In genomic region chr9:118799105-118799504, GRCm38 (mm10) we compare ENCODE assay signal across 15 mouse cellular contexts.
DNase-seq lines count a peak whose midpoint lies in the region; ATAC-seq and TF ChIP-seq lines count a peak whose summit lies in the region.
"Had no signal": no experiment of that assay in that cellular context is flagged by ENCODE, and none has a peak within 500 bp of the region (broad histone marks: within the 10 kb centered on the region; RNA-seq: fewer than 3 reads in every experiment).

No protein-coding gene starts in this region.

- H3K9me3 ChIP-seq in forebrain, embryonic 10.5 days = no peaks in the 10 kb centered on the region
- no peaks in the 10 kb centered on the region for H3K9me3 ChIP-seq in forebrain, embryonic 13.5 days (replicated peaks)
- H3K9me3 ChIP-seq in intestine, embryonic 16.5 days (ENCODE audit: control insufficient read depth, low read length) = no peaks in the 10 kb centered on the region
- H3K9me3 ChIP-seq in intestine, postnatal 0 days (ENCODE audit: control insufficient read depth) = no peaks in the 10 kb centered on the region
- no peaks in the 10 kb centered on the region for H3K9me3 ChIP-seq in stomach, embryonic 16.5 days (replicated peaks; ENCODE audit: control insufficient read depth, low read length)
- H3K9me3 ChIP-seq in stomach, postnatal 0 days (ENCODE audit: control insufficient read depth, low read length) = no peaks in the 10 kb centered on the region
- H3K9me3 ChIP-seq: embryonic facial prominence, embryonic 13.5 days; heart, embryonic 15.5 days had no signal

- 0 out of 2 replicates have a peak overlapping the region, but pooled peaks have one; percentile 25 for H3K27ac ChIP-seq in forebrain, embryonic 10.5 days
- no peak overlapping the region for H3K27ac ChIP-seq in forebrain, embryonic 13.5 days
- 0 out of 2 replicates have a peak overlapping the region, but pooled peaks have one; percentile 0 for H3K27ac ChIP-seq in intestine, embryonic 16.5 days (ENCODE audit: low read length)
- no peak overlapping the region for H3K27ac ChIP-seq in intestine, postnatal 0 days (ENCODE audit: low read depth, low read length)
- H3K27ac ChIP-seq in stomach, embryonic 16.5 days (ENCODE audit: low read length) = peak overlapping the region; percentile 22; the same call in 1 of the 2 replicates
- no peak overlapping the region for H3K27ac ChIP-seq in stomach, postnatal 0 days (replicated peaks)
- H3K27ac ChIP-seq: heart, embryonic 15.5 days had no signal

- no peak for ATAC-seq in forebrain, embryonic 13.5 days
- ATAC-seq in intestine, embryonic 16.5 days = no peak
- ATAC-seq in intestine, postnatal 0 days = no peak
- no peak for ATAC-seq in stomach, embryonic 16.5 days (ENCODE audit: insufficient read depth, low FRiP score)
- no peak for ATAC-seq in stomach, postnatal 0 days (ENCODE audit: low FRiP score, low TSS enrichment)

- no peak overlapping the region for H3K4me3 ChIP-seq in forebrain, embryonic 10.5 days
- no peak overlapping the region for H3K4me3 ChIP-seq in forebrain, embryonic 13.5 days
- H3K4me3 ChIP-seq in intestine, embryonic 16.5 days (ENCODE audit: low read length) = no peak overlapping the region
- no peak overlapping the region for H3K4me3 ChIP-seq in intestine, postnatal 0 days (ENCODE audit: low read depth, low read length)
- no peak overlapping the region for H3K4me3 ChIP-seq in stomach, embryonic 16.5 days (replicated peaks; ENCODE audit: low read length)
- H3K4me3 ChIP-seq in stomach, postnatal 0 days (ENCODE audit: low read depth, low read length) = no peak overlapping the region
- H3K4me3 ChIP-seq: embryonic facial prominence, embryonic 13.5 days; heart, embryonic 15.5 days had no signal

- DNase-seq in forebrain, embryonic 10.5 days (ENCODE audit: extremely low spot score, low spot score) = no peak
- no peak for DNase-seq in stomach, postnatal 0 days (ENCODE audit: low spot score)
- peak; percentile 71 for DNase-seq in retina, postnatal 1 day
- DNase-seq in gastrocnemius, postnatal 4 days (ENCODE audit: low spot score in 2 of 2) = no peak
- DNase-seq: adrenal gland, postnatal 25 days; cerebellum, adult 2 months; left cerebral cortex, postnatal 4 days; right cerebral cortex, adult 18-20 months; thymus, postnatal 25 days had no signal

- TF ChIP-seq EP300 in stomach, postnatal 0 days (optimal IDR thresholded peaks at IDR 0.05) = no peak

- no peak for TF ChIP-seq CTCF in intestine, postnatal 0 days (IDR thresholded peaks at IDR 0.05; ENCODE audit: low read depth)
- no peak for TF ChIP-seq CTCF in stomach, postnatal 0 days (IDR thresholded peaks at IDR 0.05; ENCODE audit: low read depth)

- no peak overlapping the region for H3K9ac ChIP-seq in forebrain, embryonic 13.5 days
- H3K9ac ChIP-seq in intestine, embryonic 16.5 days (ENCODE audit: low read depth, low read length) = no peak overlapping the region
- H3K9ac ChIP-seq in intestine, postnatal 0 days (ENCODE audit: low read depth, low read length) = no peak overlapping the region
- no peak overlapping the region for H3K9ac ChIP-seq in stomach, embryonic 16.5 days (ENCODE audit: low read length)
- H3K9ac ChIP-seq in stomach, postnatal 0 days (ENCODE audit: low read length) = no peak overlapping the region
- H3K9ac ChIP-seq: embryonic facial prominence, embryonic 13.5 days; heart, embryonic 15.5 days had no signal

- whole genome bisulfite sequencing in forebrain, embryonic 10.5 days = 76% methylated on average over 7 of the region's 7 CpGs
- 46% methylated on average over 7 of the region's 7 CpGs for WGBS in forebrain, embryonic 13.5 days
- WGBS in intestine, embryonic 16.5 days = 60% methylated on average over 7 of the region's 7 CpGs
- WGBS in intestine, postnatal 0 days = 55% methylated on average over 7 of the region's 7 CpGs
- WGBS in stomach, embryonic 16.5 days = 62% methylated on average over 7 of the region's 7 CpGs
- 49% methylated on average over 7 of the region's 7 CpGs for WGBS in stomach, postnatal 0 days

- no peaks in the 10 kb centered on the region for H3K27me3 ChIP-seq in forebrain, embryonic 10.5 days (ENCODE audit: poor library complexity, severe bottlenecking)
- H3K27me3 ChIP-seq in forebrain, embryonic 13.5 days = no peaks in the 10 kb centered on the region
- no peaks in the 10 kb centered on the region for H3K27me3 ChIP-seq in intestine, embryonic 16.5 days (replicated peaks; ENCODE audit: control insufficient read depth, insufficient read depth, low read length)
- no peaks in the 10 kb centered on the region for H3K27me3 ChIP-seq in intestine, postnatal 0 days (replicated peaks; ENCODE audit: control insufficient read depth, insufficient read depth, low read length)
- no peaks in the 10 kb centered on the region for H3K27me3 ChIP-seq in stomach, embryonic 16.5 days (ENCODE audit: control insufficient read depth, insufficient read depth, low read length)
- H3K27me3 ChIP-seq in stomach, postnatal 0 days (ENCODE audit: control insufficient read depth, insufficient read depth, low read length) = no peaks in the 10 kb centered on the region
- H3K27me3 ChIP-seq: embryonic facial prominence, embryonic 13.5 days; heart, embryonic 15.5 days had no signal

- H3K4me1 ChIP-seq in forebrain, embryonic 10.5 days = peaks cover 28% of the 10 kb centered on the region
- peaks cover 15% of the 10 kb centered on the region; the same call in 1 of the 2 replicates for H3K4me1 ChIP-seq in forebrain, embryonic 13.5 days
- 0 out of 2 replicates have a peak, but pooled peaks cover 2% of the 10 kb centered on the region for H3K4me1 ChIP-seq in intestine, embryonic 16.5 days (ENCODE audit: control insufficient read depth, insufficient read depth, low read length)
- H3K4me1 ChIP-seq in intestine, postnatal 0 days (replicated peaks; ENCODE audit: control insufficient read depth, insufficient read depth, low read length) = no peaks in the 10 kb centered on the region
- H3K4me1 ChIP-seq in stomach, embryonic 16.5 days (ENCODE audit: control insufficient read depth, insufficient read depth, low read length) = peaks cover 27% of the 10 kb centered on the region; the same call in 1 of the 2 replicates
- H3K4me1 ChIP-seq in stomach, postnatal 0 days (replicated peaks; ENCODE audit: control insufficient read depth, insufficient read depth) = no peaks in the 10 kb centered on the region

- no peak overlapping the region for H3K4me2 ChIP-seq in forebrain, embryonic 13.5 days
- H3K4me2 ChIP-seq in intestine, embryonic 16.5 days (ENCODE audit: low read depth, low read length) = no peak overlapping the region
- no peak overlapping the region for H3K4me2 ChIP-seq in intestine, postnatal 0 days (replicated peaks; ENCODE audit: low read depth)
- H3K4me2 ChIP-seq in stomach, embryonic 16.5 days (ENCODE audit: low read depth, low read length) = no peak overlapping the region
- no peak overlapping the region for H3K4me2 ChIP-seq in stomach, postnatal 0 days (replicated peaks; ENCODE audit: low read depth)
- H3K4me2 ChIP-seq: embryonic facial prominence, embryonic 13.5 days; heart, embryonic 15.5 days had no signal

- no peaks in the 10 kb centered on the region for H3K36me3 ChIP-seq in forebrain, embryonic 10.5 days (replicated peaks)
- no peaks in the 10 kb centered on the region for H3K36me3 ChIP-seq in forebrain, embryonic 13.5 days (ENCODE audit: poor library complexity, severe bottlenecking)
- no peaks in the 10 kb centered on the region for H3K36me3 ChIP-seq in intestine, embryonic 16.5 days (ENCODE audit: control insufficient read depth, insufficient read depth, low read length)
- no peaks in the 10 kb centered on the region for H3K36me3 ChIP-seq in intestine, postnatal 0 days (ENCODE audit: control insufficient read depth, insufficient read depth)
- H3K36me3 ChIP-seq in stomach, embryonic 16.5 days (ENCODE audit: control insufficient read depth, insufficient read depth, low read length) = no peaks in the 10 kb centered on the region
- H3K36me3 ChIP-seq in stomach, postnatal 0 days (ENCODE audit: control insufficient read depth, insufficient read depth, low read length) = no peaks in the 10 kb centered on the region
- H3K36me3 ChIP-seq: embryonic facial prominence, embryonic 13.5 days; heart, embryonic 15.5 days had no signal

Comparison
In these comparisons a context has a peak if more than half of its experiments do, and no peak if none do; other contexts are left out.
1. H3K27ac ChIP-seq: peak in forebrain, embryonic 10.5 days (single experiment), intestine, embryonic 16.5 days (single experiment) and stomach, embryonic 16.5 days (single experiment); none in forebrain, embryonic 13.5 days (single experiment), intestine, postnatal 0 days (single experiment) and stomach, postnatal 0 days (single experiment).